Mouse (Mus musculus) ovary, postnatal 14 days (tissue): Measurements from ENCODE around the gene Cd52.

ENCODE experiments used
- DNase-seq: peaks from one replicate; pipeline ENCODE4 v3.0.0; 2022; ENCODE audit warnings: low spot score

Gene Cd52

DNA sequence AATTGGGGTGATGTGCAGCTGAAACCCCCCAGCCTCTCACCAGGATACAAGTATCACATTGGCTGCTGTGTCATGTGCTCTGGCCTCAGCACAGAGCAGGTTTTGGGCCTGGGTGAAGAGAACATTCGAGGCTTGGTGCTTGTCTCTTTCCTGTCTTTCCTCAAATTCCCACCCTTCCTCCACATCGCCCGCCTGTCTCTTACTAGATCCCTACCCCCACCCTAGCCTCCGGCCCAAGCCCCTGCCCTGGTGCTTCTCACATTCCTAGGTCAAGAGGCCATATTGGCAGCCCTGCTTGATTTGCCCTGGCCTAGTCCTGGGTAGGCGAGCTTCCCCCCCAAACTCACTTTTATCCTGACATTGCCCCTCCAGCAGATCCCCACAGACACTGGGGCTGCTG is 24.2 kb upstream of the Cd52 start:
- no peak for DNase-seq

GRCm38 (mm10) chr4:134118126-134118800 is 23.4 kb upstream of the Cd52 start:
- DNase-seq, result no peak

DNA sequence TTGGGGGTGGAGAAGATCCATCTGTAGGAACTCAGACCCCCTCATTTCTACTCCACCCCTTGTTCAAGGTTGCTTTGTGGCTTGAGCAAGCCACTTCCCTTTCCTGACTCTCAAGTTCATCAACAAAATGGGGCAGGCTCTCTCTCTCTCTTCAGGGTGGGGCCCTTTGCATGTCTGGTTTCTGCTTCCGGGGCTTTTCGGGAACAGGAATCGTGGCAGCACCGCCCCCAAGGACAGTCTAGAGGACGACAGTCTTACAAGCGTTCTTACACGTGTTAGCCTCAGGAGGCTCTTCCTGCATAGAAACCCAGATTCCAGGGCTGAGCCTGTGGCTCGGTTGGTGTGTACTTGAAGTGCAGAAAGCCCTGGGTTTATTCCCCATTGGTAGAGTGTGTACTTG is 22.1 kb upstream of the Cd52 start:
- DNase-seq, result no peak

GRCm38 (mm10) chr4:134116501-134116900 is 21.6 kb upstream of the Cd52 start:
- DNase-seq, result no peak

- no peak for DNase-seq
Measured at GRCm38 (mm10) chr4:134115215-134116144, 20.6 kb upstream of the Cd52 start.

- DNase-seq, result no peak
Measured at GRCm38 (mm10) chr4:134114038-134114437, 19.2 kb upstream of the Cd52 start.

DNA sequence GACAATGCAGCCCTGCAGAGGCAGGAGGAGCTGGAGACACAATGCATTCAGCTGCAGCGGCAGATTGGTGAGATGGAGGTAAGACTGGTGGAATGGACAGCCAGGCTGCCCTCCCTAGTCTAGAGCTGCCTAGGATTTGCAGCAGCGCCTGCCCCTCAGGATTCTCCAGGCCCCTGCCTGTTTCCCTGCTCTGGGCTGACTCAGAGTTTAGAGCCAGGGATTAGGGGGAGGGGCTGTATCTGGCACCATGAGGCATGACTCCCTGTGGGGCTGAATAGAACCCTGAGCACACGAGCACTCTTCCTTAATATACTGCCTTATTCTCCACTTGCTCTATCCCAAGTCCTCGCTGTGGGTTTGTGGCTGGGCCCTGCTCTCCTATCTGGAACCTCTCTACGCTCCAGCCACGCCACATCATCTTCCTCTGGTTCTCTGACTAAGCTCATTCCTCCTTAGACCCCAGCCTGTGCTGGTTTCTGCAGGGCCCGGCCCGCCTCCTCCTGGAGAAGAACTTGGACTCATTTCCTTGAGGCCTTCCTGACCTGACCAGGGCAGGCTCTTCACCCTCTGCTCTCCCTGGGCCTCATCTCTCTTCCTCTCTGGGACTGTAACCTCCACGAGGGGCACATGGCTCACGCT is 18.6 kb upstream of the Cd52 start:
- DNase-seq, result no peak

DNA sequence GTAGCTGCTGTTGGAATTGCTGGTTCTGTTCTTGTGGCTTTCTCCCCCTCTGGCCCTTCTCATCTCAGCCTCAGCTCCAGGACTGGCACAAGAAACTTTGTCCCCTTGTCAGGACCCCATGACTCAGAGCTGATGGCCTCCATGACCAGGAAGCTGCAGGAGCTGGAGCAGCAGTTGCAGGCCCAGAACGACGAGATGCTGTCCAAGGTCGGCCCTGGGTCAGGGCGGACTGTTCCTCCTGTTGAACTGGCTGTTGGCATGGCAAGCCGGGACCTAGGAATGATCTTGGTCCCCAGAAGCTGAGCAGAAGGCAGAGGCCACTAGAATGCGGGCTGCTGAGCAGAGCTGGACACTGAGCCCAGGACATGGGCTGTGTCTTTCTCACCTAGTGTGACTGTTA is 17.5 kb upstream of the Cd52 start:
- no peak for DNase-seq

- no peak for DNase-seq
Measured at GRCm38 (mm10) chr4:134110653-134111052, 15.8 kb upstream of the Cd52 start.

DNA sequence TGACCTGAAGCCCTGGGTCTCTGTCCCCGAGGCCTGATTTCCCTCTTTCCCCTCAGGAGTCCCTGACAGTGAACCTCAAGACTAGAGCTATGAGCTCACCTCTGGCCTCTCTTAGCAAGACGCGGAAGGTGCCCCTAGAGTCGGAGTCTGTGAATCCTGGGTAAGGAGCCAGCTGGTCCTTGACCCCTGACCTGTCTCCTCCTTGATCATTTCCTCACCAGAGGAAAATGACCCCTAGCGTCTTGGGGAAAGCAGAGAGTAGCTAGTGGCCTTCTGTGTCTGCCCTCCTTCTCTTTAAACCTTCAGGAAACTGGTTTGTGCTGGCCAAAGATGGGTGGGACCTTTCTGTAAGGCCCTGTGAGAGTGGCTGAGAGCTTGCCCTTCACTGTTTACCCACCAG is 13.3 kb upstream of the Cd52 start:
- DNase-seq, result no peak

DNA sequence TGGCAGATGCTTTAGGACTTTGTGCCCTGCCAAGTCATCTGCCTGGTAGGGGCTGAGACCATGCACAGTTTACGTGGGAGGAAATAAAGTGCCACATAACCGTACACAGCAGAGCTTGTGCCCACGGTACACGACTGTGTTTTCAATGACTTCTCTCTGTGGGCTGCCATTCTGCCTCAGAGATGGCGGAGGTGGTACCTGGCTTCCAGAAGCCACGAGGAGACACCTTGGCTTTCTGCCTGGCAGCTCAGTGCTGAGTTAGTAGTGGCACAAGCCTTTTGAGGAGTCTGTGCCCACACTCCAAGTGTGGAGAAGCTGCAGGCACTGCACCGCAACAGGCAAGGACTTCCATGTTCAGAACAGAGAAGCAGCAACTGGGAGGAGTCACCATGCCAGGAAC is 12.8 kb upstream of the Cd52 start:
- DNase-seq, result no peak

GRCm38 (mm10) chr4:134106105-134106504 is 11.2 kb upstream of the Cd52 start:
- no peak for DNase-seq

GRCm38 (mm10) chr4:134102742-134103119 is 7.8 kb upstream of the Cd52 start:
- DNase-seq, result no peak

GRCm38 (mm10) chr4:134101979-134102741 is 7.3 kb upstream of the Cd52 start, which contains the start of gene Ubxn11:
TSS of gene Ubxn11 (plus strand) at chr4:134102570.
- peak; percentile 79 for DNase-seq

- DNase-seq, result no peak
Measured at GRCm38 (mm10) chr4:134100245-134100644, 5.4 kb upstream of the Cd52 start.

- DNase-seq, result no peak
Measured at GRCm38 (mm10) chr4:134098628-134099027, 3.7 kb upstream of the Cd52 start.

DNA sequence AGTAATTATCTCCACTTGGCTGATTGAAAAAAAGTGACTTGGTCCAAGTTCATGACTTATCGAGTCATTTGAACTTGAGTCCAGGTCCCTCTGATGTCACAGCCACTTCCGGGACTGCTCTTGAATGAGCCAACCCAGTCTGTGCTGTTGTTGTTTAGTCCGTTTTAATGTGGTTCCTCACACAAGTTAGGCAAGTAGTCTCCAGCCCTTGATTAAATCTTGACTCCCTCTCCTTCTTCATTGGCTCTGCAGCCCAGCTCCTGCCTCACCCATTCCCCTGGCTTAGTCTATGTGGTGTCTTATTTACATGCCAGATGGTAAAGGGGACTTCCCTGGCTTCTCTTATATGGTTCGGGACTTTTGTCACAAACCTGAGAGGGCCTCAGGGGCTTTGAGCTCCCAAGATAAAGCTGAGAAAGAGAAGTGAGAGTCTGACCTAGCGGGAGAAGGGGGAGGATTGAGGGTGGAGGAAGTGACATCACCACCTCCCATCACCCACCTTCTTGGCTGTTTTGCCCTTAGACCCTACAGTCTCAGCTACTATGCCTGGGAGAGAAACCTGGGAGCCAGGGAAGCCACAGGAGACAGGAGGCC is 2.2 kb upstream of the Cd52 start:
- no peak for DNase-seq

DNA sequence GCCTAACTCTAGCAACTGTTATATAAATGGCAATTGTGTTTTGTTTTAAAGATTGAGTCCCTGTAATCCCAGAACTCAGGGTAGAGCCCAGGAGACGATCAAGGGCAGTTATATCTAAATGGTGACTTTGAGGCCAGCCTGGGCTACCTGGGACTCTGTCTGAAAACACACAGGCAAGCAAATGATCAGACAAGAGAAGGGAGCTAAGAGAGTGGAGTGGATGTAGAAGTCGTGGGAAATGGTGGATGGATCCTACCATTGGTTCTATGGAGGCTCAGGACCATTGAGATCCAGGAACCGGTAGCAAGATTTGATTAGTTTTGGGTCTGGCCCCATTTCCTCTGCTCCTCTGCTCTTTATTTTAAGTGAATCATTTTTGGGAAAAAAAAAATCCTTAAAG is 1.2 kb upstream of the Cd52 start:
- DNase-seq, result no peak

DNA sequence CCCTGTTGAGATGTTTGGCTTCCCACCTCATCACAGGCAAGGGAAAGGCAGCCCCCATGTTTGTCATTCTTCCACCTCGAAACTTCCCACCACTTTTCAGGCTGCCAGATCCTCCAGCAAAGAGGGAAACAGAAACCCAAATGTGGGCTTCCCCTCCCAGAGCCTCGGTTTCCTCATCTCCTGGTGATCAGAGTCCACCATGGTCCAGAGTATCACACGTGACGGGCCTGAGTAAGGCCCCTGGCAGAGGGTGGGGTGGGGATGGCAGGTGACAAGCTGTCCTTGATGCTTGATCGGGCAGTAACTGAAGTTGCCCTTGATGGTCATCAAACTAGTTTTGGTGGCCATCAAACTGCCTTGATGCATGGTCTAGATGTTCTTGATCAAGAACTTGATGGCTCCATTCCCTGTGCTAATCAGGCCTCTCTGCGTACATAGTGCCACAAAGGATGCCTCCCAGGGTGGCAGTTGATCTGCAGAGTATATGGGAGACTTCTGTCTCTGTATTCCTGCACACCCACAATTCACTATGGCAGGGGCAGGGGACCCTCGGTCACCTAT is 798 bp downstream of the Cd52 start:
- DNase-seq, result no peak

- DNase-seq, result peak; percentile 25
Measured at GRCm38 (mm10) chr4:134092382-134093288, 2.2 kb downstream of the Cd52 start.

DNA sequence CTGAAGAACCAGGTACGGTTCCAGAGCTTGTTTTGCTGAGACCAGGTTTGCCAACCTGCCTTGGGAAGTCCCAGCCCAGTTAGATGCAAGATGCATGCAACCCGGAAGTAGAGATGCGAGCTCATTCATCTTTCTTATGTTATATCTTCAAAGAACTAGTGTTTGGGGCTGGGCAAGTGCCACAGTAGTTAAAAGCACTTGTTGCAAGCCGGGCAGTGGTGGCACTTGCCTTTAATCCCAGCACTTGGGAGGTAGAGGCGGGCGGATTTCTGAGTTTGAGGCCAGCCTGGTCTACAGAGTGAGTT is 3.7 kb downstream of the Cd52 start:
- DNase-seq, result no peak
